Mouse (Mus musculus): Measurements from ENCODE around the gene Coch.
"Not testable (repeated sequence)": the region's sequence is repeated elsewhere in the genome, so short reads cannot be mapped to it uniquely, and the experiment has no call there.

Coch gene

GRCm38 (mm10) chr12:51641871-51642270, 48.7 kb downstream of the Coch start:
- DNase-seq (ENCODE audit: low spot score): no peak

GRCm38 (mm10) chr12:51649401-51649800, 56.3 kb downstream of the Coch start:
- DNase-seq (ENCODE audit: low spot score): not testable (repeated sequence)

Data from urinary bladder, postnatal 14 days (tissue).